Mouse (Mus musculus) T-helper 1 cell (primary cell): ENCODE data around the gene Vil1.

ENCODE experiments used
- in situ Hi-C: fragments of 300-600 bp; cut with MboI, MseI; formaldehyde crosslinking; loops from one replicate; pipeline ENCODE4 v1.15.1; 2025; ENCODE audit warnings: high pct_unique_total_duplicates

The Vil1 gene

DNA sequence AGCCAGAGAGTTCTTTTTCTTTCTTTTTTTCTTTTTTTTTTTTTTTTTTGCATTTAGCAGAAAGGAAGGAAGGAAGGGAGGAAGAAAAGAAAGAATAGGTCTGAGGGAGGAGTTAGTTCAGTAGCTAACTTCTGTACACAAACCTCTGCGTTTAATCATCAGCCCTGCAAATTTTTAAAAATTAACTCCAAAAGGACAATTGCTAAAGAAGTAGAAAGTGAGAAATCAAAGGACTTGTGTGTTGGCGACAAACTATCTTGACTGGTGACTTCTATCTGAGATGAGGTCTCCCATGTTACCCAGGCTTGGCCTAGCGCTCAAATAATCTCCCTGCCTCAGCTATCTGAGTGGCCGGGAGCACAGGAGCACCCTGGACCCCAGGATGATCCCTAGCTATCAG, 5.0 kb upstream of the Vil1 start:
- in situ Hi-C loops = no loop called here

DNA sequence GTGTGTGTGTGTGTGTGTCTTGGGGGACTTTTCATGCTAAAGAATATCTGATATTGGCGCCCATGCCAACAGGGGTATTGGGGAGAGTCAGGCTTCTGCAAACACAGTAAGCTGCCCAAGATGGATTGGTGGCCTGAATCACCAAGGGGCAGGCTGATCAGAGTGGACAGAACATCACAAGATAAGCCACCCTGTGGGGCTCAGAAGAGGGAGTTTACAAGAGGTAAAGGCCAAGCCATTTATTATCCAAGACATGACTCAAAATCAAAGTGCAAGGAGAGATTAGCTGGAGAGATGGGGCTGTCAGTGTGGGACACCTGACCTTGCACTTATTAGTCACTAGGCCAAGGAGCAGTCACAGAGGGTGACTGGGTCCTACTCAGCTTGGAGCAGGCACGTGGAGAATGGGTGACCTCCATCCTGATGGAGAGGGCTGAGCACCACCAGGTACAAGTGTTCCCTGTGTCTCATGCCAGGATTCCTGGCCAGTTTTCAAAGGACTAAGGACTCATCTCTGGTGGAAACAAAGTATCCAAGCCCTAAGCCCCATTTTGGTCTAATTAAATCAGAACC, 2.7 kb downstream of the Vil1 start:
- in situ Hi-C loops = no loop called here

DNA sequence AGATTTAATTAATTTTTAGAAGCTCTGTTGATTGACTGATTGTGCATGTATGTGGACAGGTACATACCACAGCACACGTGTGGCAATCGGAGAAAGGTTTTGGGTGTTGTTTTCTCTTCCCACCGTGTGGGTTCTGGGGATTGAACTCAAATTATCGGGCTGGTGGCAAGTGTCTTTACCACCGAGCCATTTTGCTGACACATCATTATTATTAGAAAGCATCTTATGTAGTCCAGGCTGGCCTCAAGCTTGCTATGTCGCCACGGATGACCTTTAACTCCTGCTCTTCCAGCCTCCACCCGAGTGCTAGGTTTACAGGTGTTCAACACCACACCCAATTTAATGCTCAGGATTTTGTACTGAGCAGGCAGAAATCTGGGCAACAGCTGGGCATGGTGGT, 3.5 kb downstream of the Vil1 start:
- in situ Hi-C loops = no loop called here

DNA sequence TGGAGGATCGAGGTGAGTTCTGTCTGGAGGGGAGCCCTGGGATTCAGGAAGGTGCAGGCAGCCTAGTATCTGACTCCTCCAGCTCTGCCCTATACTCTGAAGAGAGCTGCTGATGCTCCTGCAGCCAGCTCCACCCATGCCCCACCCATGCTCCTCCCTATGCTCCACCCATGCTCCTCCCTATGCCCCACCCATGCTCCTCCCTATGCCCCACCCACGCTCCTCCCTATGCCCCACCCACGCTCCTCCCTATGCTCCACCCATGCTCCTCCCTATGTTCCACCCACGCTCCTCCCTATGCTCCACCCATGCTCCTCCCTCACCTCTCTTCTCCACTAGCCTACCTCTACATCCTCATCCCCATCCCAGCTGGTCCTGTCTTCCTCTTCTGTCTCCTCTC, 6.0 kb downstream of the Vil1 start:
- in situ Hi-C loops = no loop called here

DNA sequence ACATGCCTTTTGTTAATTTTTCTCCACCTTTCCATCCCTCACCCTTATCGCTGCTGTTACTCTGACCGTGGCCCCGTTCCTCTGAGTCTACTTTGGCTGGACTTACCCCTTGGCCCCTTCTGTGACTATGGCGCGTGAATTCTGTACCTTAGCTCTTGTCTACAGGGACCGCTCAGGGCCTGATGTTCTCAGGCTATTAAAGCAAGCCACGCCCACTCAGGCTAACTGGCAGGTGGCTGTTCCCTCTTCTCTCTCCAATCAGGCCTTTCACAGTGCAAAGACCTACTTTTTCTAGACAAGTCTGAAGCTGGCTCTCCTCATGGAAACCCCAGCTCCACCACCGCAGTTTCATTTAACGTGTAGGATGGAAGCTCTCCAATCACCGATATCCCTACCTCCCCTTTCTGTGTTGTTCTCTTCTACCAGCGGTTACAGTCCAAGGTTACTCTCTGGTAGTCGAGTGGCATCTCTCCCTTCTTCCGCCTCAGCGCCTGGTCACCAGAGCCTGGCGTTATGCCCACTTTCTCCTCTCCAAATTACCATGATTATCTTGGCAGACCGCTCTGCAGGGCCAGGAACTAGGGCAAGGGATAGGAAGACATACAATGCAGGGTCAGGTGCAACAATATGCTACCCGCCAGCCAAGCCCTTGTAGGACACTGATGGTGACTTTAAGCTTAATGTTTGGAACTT, 9.7 kb downstream of the Vil1 start:
- in situ Hi-C loops = no loop called here

DNA sequence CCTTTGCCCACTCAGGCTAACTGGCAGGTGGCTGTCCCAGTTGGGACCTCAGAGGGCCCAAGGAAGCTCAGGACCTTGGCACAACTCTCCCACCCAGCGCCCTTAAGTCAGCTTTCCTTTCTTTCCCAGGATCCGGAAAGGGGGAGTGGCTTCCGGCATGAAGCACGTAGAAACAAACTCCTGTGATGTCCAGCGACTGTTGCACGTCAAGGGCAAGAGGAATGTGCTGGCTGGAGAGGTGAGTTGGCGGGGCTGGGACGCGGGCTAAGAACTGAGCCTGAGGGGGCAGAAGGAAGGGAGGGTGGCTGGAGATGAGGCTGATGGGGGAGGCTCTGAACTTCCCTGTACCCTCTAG, 10.2 kb downstream of the Vil1 start:
- in situ Hi-C loops = no loop called here

DNA sequence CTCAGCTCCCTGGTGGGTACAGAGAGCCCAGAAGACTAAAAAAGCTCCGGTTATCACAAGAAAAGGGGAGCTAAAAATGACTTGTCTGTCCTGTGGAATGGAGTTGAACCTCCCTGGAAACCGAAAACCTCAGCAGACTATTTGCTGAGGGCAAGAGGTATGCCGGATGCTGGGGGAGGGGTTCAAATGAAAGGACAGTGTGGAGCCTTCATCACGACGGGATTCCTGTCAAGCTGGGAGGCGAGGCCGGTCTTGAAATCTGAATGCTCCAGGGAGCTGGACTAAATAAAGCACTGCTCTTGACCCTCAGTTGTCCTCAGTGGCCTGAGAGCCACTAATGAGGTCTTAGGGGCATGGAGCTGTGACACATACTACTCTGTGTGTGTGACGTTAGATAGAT, 14.0 kb downstream of the Vil1 start:
- in situ Hi-C loops = no loop called here

DNA sequence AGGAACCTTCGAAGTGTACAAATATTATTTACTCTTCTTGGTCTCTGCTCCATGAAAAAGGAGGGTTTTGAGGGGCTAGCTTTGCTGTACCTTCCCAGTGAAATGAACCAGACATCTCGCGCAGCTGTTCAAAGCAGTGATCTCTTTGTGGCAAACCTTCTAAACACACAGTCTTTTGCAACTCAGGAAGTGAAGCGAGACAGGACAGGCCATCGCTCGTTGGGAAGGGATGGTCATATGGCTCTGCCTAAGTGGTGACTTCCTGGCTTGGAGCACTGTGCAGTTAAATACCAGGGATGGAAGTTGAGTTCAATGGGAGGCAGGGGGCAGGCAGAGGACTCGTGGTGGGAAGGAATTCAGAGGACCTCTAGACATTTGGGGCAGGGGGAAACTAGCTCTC, 16.7 kb downstream of the Vil1 start:
- in situ Hi-C loops = no loop called here

- in situ Hi-C loops = no loop called here
Observed at GRCm38 (mm10) chr1:74433220-74433619, 24.0 kb downstream of the Vil1 start.

- in situ Hi-C loops = no loop called here
Observed at GRCm38 (mm10) chr1:74434596-74434995, 25.4 kb downstream of the Vil1 start.

DNA sequence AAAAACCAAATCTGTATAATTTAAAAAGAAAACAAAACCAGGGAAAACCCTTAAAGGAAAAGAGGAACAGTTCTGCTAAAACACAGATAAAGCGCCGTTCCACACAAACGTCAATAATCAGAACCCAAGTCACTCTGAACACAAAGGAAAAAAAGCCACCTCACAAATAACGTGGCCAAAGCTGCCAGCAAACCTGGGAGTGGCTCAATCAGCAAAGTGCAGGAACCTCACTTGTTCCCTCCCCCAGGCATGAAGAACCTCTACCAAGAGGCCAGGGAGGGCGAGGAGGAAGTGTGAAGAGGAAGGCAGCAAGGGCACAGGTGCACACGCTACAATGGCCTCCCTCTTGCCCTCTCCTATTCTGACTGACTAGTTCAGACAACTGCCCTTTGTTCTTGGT, 26.4 kb downstream of the Vil1 start:
- in situ Hi-C loops = no loop called here

DNA sequence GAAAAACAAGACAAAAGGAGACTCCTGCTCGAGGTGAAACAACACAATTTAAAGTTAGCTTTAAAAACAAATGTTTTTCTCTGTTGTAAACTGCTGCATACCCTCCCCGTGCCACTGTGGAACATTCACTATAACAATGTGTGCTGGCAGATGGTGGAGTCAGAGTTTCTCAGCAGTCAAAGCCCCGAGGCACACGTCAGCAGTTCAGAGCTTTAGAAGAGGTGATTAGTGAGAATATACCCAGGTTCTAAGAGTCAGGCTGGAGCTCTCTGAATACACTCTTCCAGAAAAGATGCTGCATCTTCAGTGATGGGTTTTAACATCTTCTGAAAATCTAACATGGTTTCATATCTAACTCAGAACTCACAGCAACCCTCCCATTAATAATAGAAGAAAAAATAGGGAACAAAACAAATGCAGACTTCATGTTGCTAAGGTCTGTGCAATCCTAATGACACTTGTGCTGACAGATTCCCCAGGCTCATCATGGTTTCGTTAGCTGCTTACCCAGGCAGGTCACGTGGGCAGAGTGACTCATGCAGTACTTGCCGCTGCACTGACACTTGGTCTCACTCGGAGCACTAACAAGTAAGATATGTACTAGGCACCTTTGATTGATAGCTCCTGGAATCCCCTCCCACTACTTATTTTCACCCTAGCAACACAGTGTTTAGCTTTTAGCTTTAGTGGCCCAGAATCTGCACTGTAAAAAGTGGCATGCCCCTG, 28.7 kb downstream of the Vil1 start:
- in situ Hi-C loops = no loop called here

- in situ Hi-C loops = no loop called here
Observed at GRCm38 (mm10) chr1:74439166-74439876, 30.1 kb downstream of the Vil1 start.

- in situ Hi-C loops = no loop called here
Observed at GRCm38 (mm10) chr1:74444538-74444937, 35.4 kb downstream of the Vil1 start.

DNA sequence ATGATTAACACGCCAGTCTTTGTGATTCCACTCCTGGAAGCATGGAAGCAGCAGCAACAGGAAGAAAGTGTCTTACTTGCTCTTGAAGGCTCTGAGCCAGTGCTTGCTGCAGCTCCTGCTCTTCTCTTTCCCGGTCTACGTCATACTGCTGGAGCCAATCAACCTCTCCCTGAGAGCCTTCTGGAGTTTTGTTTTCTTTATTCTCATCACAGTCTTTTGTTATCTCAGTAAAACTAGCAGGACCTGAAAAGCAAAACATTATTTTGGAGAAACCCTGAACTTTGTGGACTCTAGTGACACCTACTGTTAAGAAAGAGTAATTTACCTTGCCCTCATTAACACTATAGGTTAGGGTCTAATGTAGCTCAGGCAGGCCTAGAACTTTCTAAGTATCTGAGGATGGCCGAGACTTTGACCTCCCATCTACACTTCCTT, 43.5 kb downstream of the Vil1 start:
- in situ Hi-C loops = no loop called here

GRCm38 (mm10) chr1:74460273-74460672, 51.1 kb downstream of the Vil1 start:
- in situ Hi-C loops = no loop called here
